In the genomic region with DNA sequence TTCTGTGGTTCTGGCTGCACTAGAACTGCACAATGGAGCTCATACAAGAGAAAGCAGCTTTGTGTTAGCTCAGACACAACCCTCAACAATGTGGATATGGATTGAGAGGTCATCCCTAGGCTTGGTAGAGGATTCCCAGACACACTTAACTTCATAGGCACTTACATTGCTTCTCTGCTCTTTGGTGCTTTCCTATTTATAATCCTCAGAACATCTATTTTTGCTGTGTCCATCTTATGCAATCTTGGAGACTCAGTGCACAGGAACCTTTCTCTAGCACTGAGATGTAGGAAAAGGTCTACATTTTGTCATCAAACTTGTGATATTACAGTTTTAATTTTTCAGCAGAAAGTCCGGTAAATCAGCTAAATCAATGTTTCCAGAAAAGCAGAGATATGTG, we compare ENCODE assay signal across 17 mouse cellular contexts.
"Had no signal": no experiment of that assay in that cellular context is flagged by ENCODE, and none has a peak within 500 bp of the region (broad histone marks: within the 10 kb centered on the region; RNA-seq: fewer than 3 reads in every experiment).

No protein-coding gene starts in this region.

- ATAC-seq: liver, embryonic 12.5 days; liver, postnatal 0 days; lung, postnatal 0 days; midbrain, embryonic 13.5 days; midbrain, embryonic 15.5 days; midbrain, embryonic 16.5 days had no signal

- DNase-seq: left cerebral cortex, postnatal 4 days; liver; liver, embryonic 13.5 days; liver, postnatal 0 days; lung, adult 18-20 months; lung, adult 2 months; lung, embryonic 14.5 days; lung, postnatal 10 days; lung, postnatal 14 days; lung, postnatal 36 days; lung, postnatal 4 days; midbrain, embryonic 14.5 days had no signal
